Comparison of ENCODE assay signal across 17 mouse cellular contexts in genomic region chr4:151130756-151131490, GRCm38 (mm10). TPM values are rescaled to one million over a fixed set of nuclear protein-coding genes. Genes with fewer than 3 reads are reported as not detected.
A peak's percentile ranks its signal among the peaks of the same experiment; 100 is the strongest.
DNase-seq lines count a peak whose midpoint lies in the region; ATAC-seq lines count a peak whose summit lies in the region.
"Had no signal": no experiment of that assay in that cellular context is flagged by ENCODE, and none has a peak within 500 bp of the region (broad histone marks: within the 10 kb centered on the region; RNA-seq: fewer than 3 reads in every experiment).

No protein-coding gene starts in this region.

- no peaks in the 10 kb centered on the region for H3K9me3 ChIP-seq in limb, embryonic 15.5 days

- ATAC-seq in limb, embryonic 15.5 days (ENCODE audit: insufficient number of reproducible peaks, low FRiP score, low TSS enrichment, low read depth): no peak
- ATAC-seq: Patski had no signal

- no peak overlapping the region for H3K9ac ChIP-seq in limb, embryonic 15.5 days

- H3K4me2 ChIP-seq in limb, embryonic 15.5 days: no peak overlapping the region

- no peak overlapping the region for H3K4me3 ChIP-seq in limb, embryonic 15.5 days
- H3K4me3 ChIP-seq: myocyte had no signal

- peaks cover 28% of the 10 kb centered on the region for H3K4me1 ChIP-seq in limb, embryonic 15.5 days

- 55% methylated on average over 9 of the region's 9 CpGs for WGBS in limb, embryonic 15.5 days

- H3K27me3 ChIP-seq in limb, embryonic 15.5 days: 0 out of 2 replicates have a peak, but pooled peaks cover 3% of the 10 kb centered on the region

- H3K36me3 ChIP-seq in limb, embryonic 15.5 days: no peaks in the 10 kb centered on the region

- intact Hi-C loops in gastrocnemius, postnatal 14 days (cut with DNase I; ENCODE audit: low total_unique reads): no loop called here
- intact Hi-C loops in gastrocnemius, postnatal 36 days (cut with DNase I): no loop called here

- H3K27ac ChIP-seq in limb, embryonic 15.5 days: 0 out of 2 replicates have a peak overlapping the region, but pooled peaks have one; percentile 17

- peak; percentile 26 for DNase-seq in gastrocnemius, postnatal 14 days
- no peak for DNase-seq in gastrocnemius, postnatal 36 days
- peak; percentile 11 to 29 for DNase-seq in urinary bladder, postnatal 36 days (ENCODE audit: low spot score in 2 of 2)
- DNase-seq in urinary bladder, postnatal 10 days (ENCODE audit: low spot score): no peak
- no peak for DNase-seq in natural killer cell, adult 2 months (ENCODE audit: low spot score in 2 of 2)
- no peak for DNase-seq in spleen, postnatal 10 days (ENCODE audit: low spot score in 2 of 2)
- DNase-seq in spleen, adult 18-20 months: no peak
- DNase-seq: adrenal gland, postnatal 10 days; cerebellum, postnatal 14 days; left cerebral cortex, postnatal 4 days had no signal

RNA-seq across cellular contexts. Expression of gene Gm13090, which starts 41.6 kb away (rescaled TPM):
- total RNA-seq in gastrocnemius, postnatal 14 days (2021): not detected
- not detected for total RNA-seq in gastrocnemius, postnatal 36 days (2021)
- polyA plus RNA-seq in limb, embryonic 15.5 days (2015; fragmentation: Nextera tagmentation; extraction: Ambion mirVana): not detected in 2 replicates
- total RNA-seq: adrenal gland, postnatal 10 days; heart, postnatal 25 days; left cerebral cortex, postnatal 4 days had no signal
- polyA plus RNA-seq: C2C12; large intestine, adult 2 months; lung, embryonic 16.5 days; myocyte; Patski had no signal

Comparison
In these comparisons a context has a peak if more than half of its experiments do, and no peak if none do; other contexts are left out.
1. DNase-seq: peak in gastrocnemius, postnatal 14 days (single experiment) and urinary bladder, postnatal 36 days (2 of 2); none in gastrocnemius, postnatal 36 days (0 of 2), urinary bladder, postnatal 10 days (single experiment), natural killer cell, adult 2 months (0 of 2), spleen, postnatal 10 days (0 of 2) and spleen, adult 18-20 months (0 of 2).